Mouse (Mus musculus) heart, embryonic 13.5 days (tissue): Measurements from ENCODE around the gene Specc1l. TPM values are rescaled to one million over a fixed set of nuclear protein-coding genes. Genes with fewer than 3 reads are reported as not detected.

Experiments used
- polyA plus RNA-seq: library from polyadenylated mRNA; unstranded; fragments of >200 nt; fragmentation: Nextera tagmentation; extraction: Ambion mirVana; gene quantifications from 2 replicates; pipeline ENCODE4 v1.2.1, GENCODE M21; 2015

Gene Specc1l
- polyA plus RNA-seq, 1 experiment from 2014 or later = 19.9 TPM

Other genes with a start within 250 kb of the Specc1l start
- 1.3 and 1.6 TPM in 2 replicates for gene Gnaz, start 244.9 kb upstream of the Specc1l start, polyA plus RNA-seq
- gene Rsph14, start 179.5 kb upstream of the Specc1l start, polyA plus RNA-seq = not detected in 2 replicates
- gene Rab36, start 175.0 kb upstream of the Specc1l start, polyA plus RNA-seq = 3.5 and 3.9 TPM in 2 replicates
- gene Bcr, start 151.5 kb upstream of the Specc1l start, polyA plus RNA-seq = 14.3 and 15.4 TPM in 2 replicates
- 3.4 and 4.6 TPM in 2 replicates for gene Adora2a, start 104.8 kb downstream of the Specc1l start, polyA plus RNA-seq
- 0.23 and 0.42 TPM in 2 replicates for gene Upb1, start 189.0 kb downstream of the Specc1l start, polyA plus RNA-seq